Mouse (Mus musculus) C2C12 (cell line): ENCODE results near the gene Ms4a2.

Source experiments
- CTCF ChIP-seq: IDR thresholded peaks from one replicate; pipeline ENCODE4 v1.5.1; 2011; ENCODE audit not compliant: control insufficient read depth, insufficient read depth, insufficient read length
- MAX ChIP-seq: IDR thresholded peaks from one replicate; pipeline ENCODE4 v1.6.1; 2011; ENCODE audit warnings: mild to moderate bottlenecking, control low read depth
- MYOG ChIP-seq: IDR thresholded peaks from one replicate; pipeline ENCODE4 v1.6.1; 2011; ENCODE audit not compliant: control insufficient read depth, insufficient read length; ENCODE audit errors: extremely low read depth
- USF1 ChIP-seq: IDR thresholded peaks from one replicate; pipeline ENCODE4 v1.6.1; 2011; ENCODE audit warnings: low read depth, mild to moderate bottlenecking, control low read depth, moderate library complexity

- TF ChIP-seq CTCF (no peak), MAX (no peak), USF1 (no peak), MYOG (no peak)
These were observed at the start of gene Ms4a2 for GRCm38 (mm10) chr19:11623551-11623950.
